Mouse (Mus musculus) stomach, postnatal 0 days (tissue): ENCODE results near the gene Bhlhe40. TPM values are rescaled to one million over a fixed set of nuclear protein-coding genes. Genes with fewer than 3 reads are reported as not detected.

ENCODE experiments used
- ATAC-seq: fragments of 200-750 bp; cut with Nextera tagmentation; 2 replicates; pipeline ENCODE4 v1.8.0; 2017; ENCODE audit not compliant: low FRiP score, low TSS enrichment
- DNase-seq: peaks from one replicate; pipeline ENCODE4 v3.0.0-alpha.2; 2016; ENCODE audit warnings: low spot score
- H3K27ac ChIP-seq: fragments of 300-500 bp; sonication (generic); replicated peaks from 2 replicates; pipeline ENCODE4 v1.5.1; 2014; ENCODE audit warnings: mild to moderate bottlenecking, control low read depth
- H3K27me3 ChIP-seq: fragments of 300-500 bp; sonication (generic); 2 replicates; pipeline ENCODE4 v1.6.1; 2014; ENCODE audit warnings: low read length; ENCODE audit not compliant: control insufficient read depth, insufficient read depth
- H3K36me3 ChIP-seq: fragments of 300-500 bp; sonication (generic); 2 replicates; pipeline ENCODE4 v1.6.1; 2014; ENCODE audit warnings: low read length, mixed read lengths; ENCODE audit not compliant: control insufficient read depth, insufficient read depth
- H3K4me1 ChIP-seq: fragments of 300-500 bp; sonication (generic); replicated peaks from 2 replicates; pipeline ENCODE4 v1.6.1; 2014; ENCODE audit warnings: antibody characterized with exemption; ENCODE audit not compliant: control insufficient read depth, insufficient read depth
- H3K4me2 ChIP-seq: fragments of 300-500 bp; sonication (generic); replicated peaks from 2 replicates; pipeline ENCODE4 v1.6.1; 2014; ENCODE audit warnings: low read depth, mild to moderate bottlenecking, control low read depth, moderate library complexity
- H3K4me3 ChIP-seq: fragments of 300-500 bp; sonication (generic); 2 replicates; pipeline ENCODE4 v1.5.1; 2014; ENCODE audit warnings: low read depth, low read length, control low read depth
- H3K9ac ChIP-seq: fragments of 300-500 bp; sonication (generic); 2 replicates; pipeline ENCODE4 v1.6.1; 2014; ENCODE audit warnings: mild to moderate bottlenecking, low read length, control low read depth, mixed read lengths
- H3K9me3 ChIP-seq: fragments of 300-500 bp; sonication (generic); 2 replicates; pipeline ENCODE4 v1.6.1; 2016; ENCODE audit warnings: low read length; ENCODE audit not compliant: control insufficient read depth
- CTCF ChIP-seq: IDR thresholded peaks from 2 replicates; pipeline ENCODE4 v1.5.1; 2016; ENCODE audit warnings: antibody characterized with exemption, low read depth, mild to moderate bottlenecking, moderate library complexity
- EP300 ChIP-seq: optimal IDR thresholded peaks from 2 replicates; pipeline ENCODE3; 2016; ENCODE audit warnings: antibody characterized with exemption
- whole genome bisulfite sequencing: fragments of 180-500 bp; shearing (Covaris S2); extraction: QIAGEN DNeasy Blood & Tissue Kit; methylation state at CpG from one replicate; pipeline ENCODE4 v1.1.7; 2014; 5-methylcytosine and 5-hydroxymethylcytosine counted together
- polyA plus RNA-seq: library from polyadenylated mRNA; unstranded; fragments of >200 nt; fragmentation: Nextera tagmentation; extraction: Ambion mirVana; gene quantifications from 2 replicates; pipeline ENCODE4 v1.2.1, GENCODE M21; 2015

Bhlhe40 gene
- polyA plus RNA-seq, 1 experiment from 2014 or later = 28.7 TPM

DNA sequence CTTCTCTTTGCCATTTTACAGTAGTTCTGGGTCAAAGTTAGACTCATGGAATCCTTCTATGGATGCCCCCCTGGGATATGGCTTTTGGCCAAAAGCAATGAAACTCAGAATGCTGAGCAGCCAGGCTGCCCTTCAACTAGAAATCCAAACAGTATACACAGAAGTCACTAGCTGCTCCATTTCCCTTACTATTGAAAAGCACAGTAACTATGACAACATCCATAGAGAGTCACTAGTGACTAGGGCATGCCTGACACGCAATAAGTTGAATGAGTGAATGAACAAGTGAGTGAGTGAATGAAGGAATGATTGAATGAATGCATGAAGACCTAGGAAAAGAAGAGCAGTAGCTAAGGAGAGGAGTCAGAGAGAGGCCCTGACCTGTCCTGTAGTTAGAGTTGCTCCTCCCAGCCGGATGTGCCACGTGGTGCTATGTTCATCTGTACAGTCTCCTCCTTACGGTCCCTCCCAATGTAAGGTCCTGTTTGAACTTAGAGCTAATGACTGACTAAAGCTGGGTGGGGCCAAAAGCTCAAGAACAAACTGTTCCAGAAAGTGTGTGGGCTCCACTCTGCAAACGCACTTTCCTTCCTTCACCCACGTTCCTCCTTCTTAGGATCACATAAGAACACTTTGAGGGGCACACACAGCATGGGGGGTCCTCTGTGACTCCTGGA, 22.1 kb upstream of the Bhlhe40 start:
- no peaks in the 10 kb centered on the region for H3K9me3 ChIP-seq
- H3K4me2 ChIP-seq = no peak overlapping the region
- no peak overlapping the region for H3K9ac ChIP-seq
- TF ChIP-seq CTCF (no peak), EP300 (no peak)
- H3K27ac ChIP-seq = peak overlapping the region; percentile 77
- H3K36me3 ChIP-seq = no peaks in the 10 kb centered on the region
- no peak overlapping the region for H3K4me3 ChIP-seq
- ATAC-seq (peak; percentile 97), DNase-seq (peak; percentile 81)
- H3K4me1 ChIP-seq = no peaks in the 10 kb centered on the region; the same call in 1 of the 2 replicates
- H3K27me3 ChIP-seq = no peaks in the 10 kb centered on the region
- 43% methylated on average over 6 of the region's 6 CpGs for WGBS

DNA sequence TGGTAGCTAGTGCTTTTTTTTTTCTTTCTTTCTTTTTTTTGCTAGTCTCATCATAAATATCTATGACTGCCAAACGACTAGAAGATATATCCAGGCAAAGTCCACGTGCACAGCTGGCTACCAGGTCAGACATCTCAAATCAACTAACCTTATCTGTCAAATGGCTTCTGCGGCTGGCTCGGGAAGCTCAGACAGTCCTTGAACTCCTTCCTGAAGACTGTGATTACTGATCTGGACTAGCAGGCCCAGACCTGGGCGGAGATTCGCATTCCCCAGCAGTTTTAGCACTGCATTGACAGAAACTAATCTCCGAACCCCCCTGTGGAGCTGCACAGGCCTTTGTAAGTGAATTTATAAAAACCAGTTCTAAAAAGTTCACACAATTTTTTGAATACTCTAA, 18.4 kb upstream of the Bhlhe40 start:
- H3K27ac ChIP-seq = no peak overlapping the region

DNA sequence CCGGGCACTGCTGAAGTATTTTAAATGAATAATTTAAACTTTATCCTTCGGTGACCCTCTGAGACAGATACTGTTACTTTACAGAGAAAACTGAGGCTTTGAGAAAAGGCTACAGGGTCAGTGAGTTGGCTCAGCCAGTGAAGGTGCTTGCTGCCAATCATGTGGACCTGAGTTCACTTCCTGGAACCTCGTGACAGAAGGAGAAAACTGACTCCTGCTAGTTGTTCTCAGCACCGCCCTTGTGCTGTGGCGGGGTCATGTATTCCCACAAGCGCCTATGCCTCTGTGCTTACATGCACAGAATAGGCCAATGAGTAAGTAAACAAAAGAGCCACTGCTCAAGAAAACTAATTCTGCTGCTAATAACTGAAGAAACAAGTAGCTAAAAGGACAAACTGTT, 17.4 kb upstream of the Bhlhe40 start:
- Histone ChIP-seq H3K36me3 (no peaks in the 10 kb centered on the region), H3K9ac (no peak overlapping the region), H3K9me3 (no peaks in the 10 kb centered on the region), H3K4me3 (no peak overlapping the region), H3K27me3 (no peaks in the 10 kb centered on the region), H3K27ac (no peak overlapping the region), H3K4me1 (no peaks in the 10 kb centered on the region; the same call in 1 of the 2 replicates), H3K4me2 (no peak overlapping the region)
- peak; percentile 68 for ATAC-seq
- 59% methylated on average over 6 of the region's 6 CpGs for WGBS
- TF ChIP-seq EP300 = no peak
- TF ChIP-seq CTCF = no peak
- DNase-seq = peak; percentile 54

More for the DNA sequence above, 18.4 kb upstream of the Bhlhe40 start:
- Histone ChIP-seq H3K36me3 (no peaks in the 10 kb centered on the region), H3K27me3 (no peaks in the 10 kb centered on the region), H3K4me3 (no peak overlapping the region), H3K4me1 (no peaks in the 10 kb centered on the region; the same call in 1 of the 2 replicates), H3K4me2 (no peak overlapping the region), H3K9me3 (no peaks in the 10 kb centered on the region), H3K9ac (no peak overlapping the region)
- no peak for ATAC-seq
- no peak for TF ChIP-seq EP300
- TF ChIP-seq CTCF = no peak
- DNase-seq = no peak
- WGBS = 72% methylated on average over 7 of the region's 7 CpGs

DNA sequence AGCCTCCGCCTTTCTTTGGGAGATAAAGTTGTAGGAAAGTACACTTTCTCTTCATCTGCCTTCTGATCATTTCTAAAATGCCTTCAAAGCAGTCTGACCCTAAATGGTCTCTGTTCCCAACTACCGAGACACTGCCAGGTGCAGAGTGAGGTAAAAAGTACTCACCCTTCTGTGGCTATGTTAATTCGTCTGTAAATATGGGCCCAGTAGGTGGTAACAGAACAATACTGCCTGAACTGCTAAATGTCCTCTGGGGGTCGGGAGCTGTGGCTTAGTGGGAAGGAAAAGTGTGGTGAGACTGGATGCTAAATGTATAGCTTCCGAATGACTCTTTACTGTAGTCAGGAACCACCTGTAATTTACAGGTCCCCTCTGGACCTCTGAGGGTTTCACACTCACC, 16.1 kb upstream of the Bhlhe40 start:
- no peaks in the 10 kb centered on the region for H3K9me3 ChIP-seq
- no peak overlapping the region for H3K4me3 ChIP-seq
- DNase-seq = no peak
- no peak for TF ChIP-seq CTCF
- TF ChIP-seq EP300 = no peak
- H3K27me3 ChIP-seq = no peaks in the 10 kb centered on the region
- H3K27ac ChIP-seq = no peak overlapping the region
- H3K4me1 ChIP-seq = no peaks in the 10 kb centered on the region
- no peak overlapping the region for H3K9ac ChIP-seq
- H3K36me3 ChIP-seq = no peaks in the 10 kb centered on the region
- 63% methylated on average over 5 of the region's 5 CpGs for WGBS
- ATAC-seq = no peak
- H3K4me2 ChIP-seq = no peak overlapping the region

DNA sequence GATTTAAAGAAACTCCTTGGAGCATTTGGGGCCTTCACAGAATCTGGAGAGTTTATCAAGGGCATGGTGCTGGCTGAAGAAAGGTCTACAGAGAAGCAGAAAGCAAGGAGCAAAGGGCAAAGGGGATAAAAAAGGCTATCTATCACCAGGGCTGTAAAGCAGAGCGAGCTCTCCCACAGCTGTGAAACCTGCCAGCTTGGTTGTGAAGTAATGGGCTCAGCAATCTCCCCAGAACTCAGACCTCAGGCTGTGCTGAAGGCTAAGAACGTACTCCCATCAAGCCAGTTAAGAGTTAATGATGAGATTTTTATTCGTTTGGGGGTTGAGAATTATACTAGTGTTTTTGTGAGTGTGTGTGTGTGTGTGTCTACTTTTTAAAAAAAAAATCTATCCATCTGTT, 13.3 kb upstream of the Bhlhe40 start:
- no peak overlapping the region for H3K9ac ChIP-seq
- no peaks in the 10 kb centered on the region for H3K9me3 ChIP-seq
- no peaks in the 10 kb centered on the region for H3K36me3 ChIP-seq
- no peaks in the 10 kb centered on the region for H3K27me3 ChIP-seq
- no peak overlapping the region for H3K4me3 ChIP-seq
- DNase-seq (no peak), ATAC-seq (no peak)
- no peak overlapping the region for H3K27ac ChIP-seq
- no peaks in the 10 kb centered on the region for H3K4me1 ChIP-seq
- TF ChIP-seq CTCF = no peak
- TF ChIP-seq EP300 = no peak
- H3K4me2 ChIP-seq = no peak overlapping the region
- WGBS = 43% methylated on average over 3 of the region's 3 CpGs

DNA sequence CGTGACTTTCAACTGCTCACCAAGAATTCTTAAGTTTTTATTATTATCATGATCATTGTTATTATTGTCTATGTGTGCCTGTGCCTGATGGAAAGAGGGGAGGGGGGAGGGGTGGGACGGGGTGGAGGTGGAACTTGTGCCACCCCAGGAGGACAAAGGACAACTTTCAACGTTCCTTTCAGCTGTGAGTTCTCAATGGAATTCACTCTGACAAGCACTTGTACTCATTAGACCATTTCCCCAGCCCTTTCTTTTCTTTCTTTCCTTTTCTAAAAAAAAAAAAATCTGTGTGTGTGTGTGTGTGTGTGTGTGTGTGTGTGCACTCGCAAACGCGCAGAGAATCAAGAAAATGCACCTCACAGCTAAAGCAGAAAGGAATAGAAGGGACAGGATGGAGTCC, 12.4 kb upstream of the Bhlhe40 start:
- Histone ChIP-seq H3K4me1 (no peaks in the 10 kb centered on the region), H3K27me3 (no peaks in the 10 kb centered on the region), H3K4me2 (no peak overlapping the region), H3K36me3 (no peaks in the 10 kb centered on the region), H3K9me3 (no peaks in the 10 kb centered on the region), H3K4me3 (no peak overlapping the region), H3K27ac (no peak overlapping the region), H3K9ac (no peak overlapping the region)
- DNase-seq = no peak
- ATAC-seq = no peak
- 59% methylated on average over 6 of the region's 6 CpGs for WGBS
- TF ChIP-seq EP300 (no peak), CTCF (no peak)
